Mouse (Mus musculus): Measurements from ENCODE around the gene Tmtc1. TPM values are rescaled to one million over a fixed set of nuclear protein-coding genes. Genes with fewer than 3 reads are reported as not detected.

Tmtc1 gene
- total and polyA plus RNA-seq, 2 experiments from 2014 or later: 2.4 to 45.4 TPM

DNA sequence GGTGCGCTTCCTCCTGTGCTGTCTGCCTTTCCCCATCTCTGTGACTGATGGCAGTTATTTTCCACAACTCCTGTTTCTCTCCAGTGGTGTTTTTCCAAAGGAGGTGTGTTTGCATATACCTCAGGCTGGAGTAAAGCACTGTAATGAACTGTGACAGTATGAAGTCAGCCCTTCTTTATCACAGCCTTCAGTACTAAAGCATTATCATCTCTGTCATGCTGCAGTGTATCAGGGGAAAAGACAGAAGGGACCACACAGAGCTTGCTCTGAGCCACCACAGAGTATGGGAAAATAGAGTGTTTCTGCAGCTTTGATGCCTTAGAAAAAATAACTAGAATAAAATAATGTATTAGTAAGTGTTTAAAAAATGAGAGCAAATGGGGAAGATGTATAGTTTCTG, 81.0 kb downstream of the Tmtc1 start:
- Histone ChIP-seq H3K27ac (no peak overlapping the region), H3K9me3 (ENCODE audit: low read length) (no peaks in the 10 kb centered on the region), H3K9ac (replicated peaks; ENCODE audit: low read length) (no peak overlapping the region), H3K4me3 (ENCODE audit: low read length) (no peak overlapping the region), H3K27me3 (ENCODE audit: insufficient read depth, low read length) (no peaks in the 10 kb centered on the region), H3K4me2 (ENCODE audit: low read depth, low read length) (no peak overlapping the region), H3K4me1 (ENCODE audit: insufficient read depth, low read length) (no peaks in the 10 kb centered on the region), H3K36me3 (ENCODE audit: insufficient read depth, low read length) (no peaks in the 10 kb centered on the region)
- ATAC-seq (no peak), DNase-seq (ENCODE audit: low spot score) (no peak)
- TF ChIP-seq CTCF (IDR thresholded peaks at IDR 0.05; ENCODE audit: low read depth): no peak
- 83% methylated on average over 1 of the region's 1 CpGs for WGBS

DNA sequence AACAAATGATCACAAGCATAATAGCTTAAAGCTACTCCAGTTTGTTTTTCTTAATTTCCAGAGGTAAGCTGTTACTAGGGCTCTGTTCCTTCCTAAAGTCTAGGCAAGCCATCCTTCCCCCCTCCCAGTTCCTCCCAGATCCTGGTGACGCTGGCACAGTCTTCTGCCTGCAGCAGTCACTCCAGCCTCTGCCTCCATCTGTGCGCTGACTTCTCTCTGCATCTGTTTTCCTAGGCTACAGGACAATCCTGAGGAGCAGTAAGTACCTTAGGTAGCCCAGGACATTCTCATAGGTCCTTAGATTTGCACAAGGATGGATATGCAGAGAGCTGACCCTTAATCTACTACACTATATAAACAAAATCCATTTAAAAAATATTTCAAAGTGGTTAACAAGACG, 81.7 kb downstream of the Tmtc1 start:
- Histone ChIP-seq H3K9me3 (ENCODE audit: low read length) (no peaks in the 10 kb centered on the region), H3K27me3 (ENCODE audit: insufficient read depth, low read length) (no peaks in the 10 kb centered on the region), H3K4me2 (ENCODE audit: low read depth, low read length) (no peak overlapping the region), H3K4me1 (ENCODE audit: insufficient read depth, low read length) (no peaks in the 10 kb centered on the region), H3K9ac (replicated peaks; ENCODE audit: low read length) (no peak overlapping the region), H3K27ac (no peak overlapping the region), H3K4me3 (ENCODE audit: low read length) (no peak overlapping the region), H3K36me3 (ENCODE audit: insufficient read depth, low read length) (no peaks in the 10 kb centered on the region)
- no peak for TF ChIP-seq CTCF (IDR thresholded peaks at IDR 0.05; ENCODE audit: low read depth)
- DNase-seq (ENCODE audit: low spot score) (peak; percentile 17), ATAC-seq (no peak)
- WGBS: 65% methylated on average over 3 of the region's 3 CpGs

DNA sequence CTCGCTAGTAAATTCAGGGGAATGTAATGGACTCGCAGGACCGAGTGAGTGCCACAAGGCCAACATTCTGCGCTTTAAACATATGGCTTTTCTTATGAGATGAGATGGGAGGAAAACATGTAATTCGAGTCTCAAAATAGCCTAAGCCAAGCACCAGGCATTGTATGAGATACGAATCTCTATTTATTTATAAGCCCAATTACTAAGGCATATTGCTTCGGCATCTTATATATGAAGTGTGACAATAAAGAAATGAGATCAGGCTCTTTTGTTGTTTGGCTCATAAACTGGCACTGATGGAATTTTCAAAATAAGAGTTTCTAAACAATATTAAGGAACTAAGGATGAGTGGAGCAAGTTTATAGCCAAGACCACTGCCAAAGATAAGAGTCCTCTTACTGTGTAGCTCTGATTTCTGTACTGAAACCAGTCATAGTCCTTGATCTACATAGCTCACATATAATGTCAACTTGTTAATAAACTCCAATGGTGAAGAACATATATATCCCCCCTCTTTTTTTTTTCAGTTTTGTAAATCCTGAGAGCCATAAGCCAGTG, 84.8 kb downstream of the Tmtc1 start:
- Histone ChIP-seq H3K36me3 (ENCODE audit: insufficient read depth, low read length) (peaks cover 6% of the 10 kb centered on the region; the same call in 1 of the 2 replicates), H3K4me3 (ENCODE audit: low read length) (no peak overlapping the region), H3K9me3 (ENCODE audit: low read length) (no peaks in the 10 kb centered on the region), H3K27me3 (ENCODE audit: insufficient read depth, low read length) (no peaks in the 10 kb centered on the region), H3K27ac (no peak overlapping the region), H3K4me2 (ENCODE audit: low read depth, low read length) (no peak overlapping the region), H3K9ac (replicated peaks; ENCODE audit: low read length) (no peak overlapping the region), H3K4me1 (ENCODE audit: insufficient read depth, low read length) (no peaks in the 10 kb centered on the region)
- WGBS: 83% methylated on average over 7 of the region's 7 CpGs
- DNase-seq (ENCODE audit: low spot score) (no peak), ATAC-seq (no peak)
- no peak for TF ChIP-seq CTCF (IDR thresholded peaks at IDR 0.05; ENCODE audit: low read depth)

DNA sequence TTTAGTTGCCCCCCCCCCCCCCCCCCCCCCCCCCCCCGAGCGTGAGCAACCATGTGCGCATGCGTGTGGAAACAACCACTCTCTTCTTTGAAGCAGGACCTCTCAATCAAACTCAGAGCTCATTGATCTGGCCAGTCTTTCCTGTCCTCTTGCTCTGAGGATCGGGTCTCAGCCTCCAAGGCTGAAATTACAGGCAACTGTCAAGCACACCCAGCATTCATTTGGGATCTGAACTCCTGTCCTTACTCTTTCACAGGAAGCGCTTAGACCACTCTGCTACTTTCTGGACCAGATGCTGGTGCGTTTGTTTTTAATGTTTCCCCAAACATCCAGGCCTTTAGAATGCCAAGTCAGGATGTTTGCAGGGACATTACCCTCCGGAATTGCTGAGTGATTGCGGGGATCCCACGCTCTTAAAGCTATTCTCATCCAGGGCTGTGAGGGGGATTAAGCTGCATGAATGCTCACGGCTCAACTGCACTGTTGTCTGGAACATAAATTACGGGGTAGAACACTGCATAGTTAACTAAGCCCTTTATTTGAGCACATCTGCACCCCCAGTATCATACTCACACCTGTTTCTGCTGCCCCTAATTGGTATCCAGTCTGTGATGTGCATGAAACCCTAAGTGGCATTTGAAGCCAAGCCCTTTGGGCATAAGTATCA, 85.5 kb downstream of the Tmtc1 start:
- Histone ChIP-seq H3K9ac (replicated peaks; ENCODE audit: low read length) (no peak overlapping the region), H3K36me3 (ENCODE audit: insufficient read depth, low read length) (peaks cover 6% of the 10 kb centered on the region; the same call in 1 of the 2 replicates), H3K27ac (no peak overlapping the region), H3K4me1 (ENCODE audit: insufficient read depth, low read length) (no peaks in the 10 kb centered on the region), H3K27me3 (ENCODE audit: insufficient read depth, low read length) (no peaks in the 10 kb centered on the region), H3K9me3 (ENCODE audit: low read length) (no peaks in the 10 kb centered on the region), H3K4me3 (ENCODE audit: low read length) (no peak overlapping the region), H3K4me2 (ENCODE audit: low read depth, low read length) (no peak overlapping the region)
- ATAC-seq (no peak), DNase-seq (ENCODE audit: low spot score) (no peak)
- TF ChIP-seq CTCF (IDR thresholded peaks at IDR 0.05; ENCODE audit: low read depth): no peak
- WGBS: 59% methylated on average over 8 of the region's 12 CpGs

DNA sequence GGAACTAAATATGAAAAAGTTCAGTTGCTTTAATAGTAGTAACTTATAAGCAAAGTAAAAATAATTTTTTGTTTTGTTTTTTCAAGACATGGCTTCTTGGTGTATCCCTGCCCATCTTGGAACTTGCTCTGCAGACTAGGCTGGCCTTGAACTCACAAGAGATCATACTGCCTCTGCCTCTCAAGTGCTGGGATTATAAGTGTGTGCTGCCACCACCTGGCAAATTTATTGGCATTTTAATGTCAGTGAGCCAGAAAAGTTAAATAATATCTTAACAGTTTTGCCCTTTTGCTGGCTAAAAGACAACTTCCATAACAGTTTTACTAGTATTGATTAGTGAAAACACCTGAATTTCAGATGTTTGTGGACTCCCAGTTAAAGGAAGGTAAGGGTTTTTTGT, 88.0 kb downstream of the Tmtc1 start:
- Histone ChIP-seq H3K27me3 (ENCODE audit: insufficient read depth, low read length) (no peaks in the 10 kb centered on the region), H3K4me3 (ENCODE audit: low read length) (no peak overlapping the region), H3K4me2 (ENCODE audit: low read depth, low read length) (no peak overlapping the region), H3K9ac (replicated peaks; ENCODE audit: low read length) (no peak overlapping the region), H3K36me3 (ENCODE audit: insufficient read depth, low read length) (peaks cover 6% of the 10 kb centered on the region; the same call in 1 of the 2 replicates), H3K4me1 (ENCODE audit: insufficient read depth, low read length) (no peaks in the 10 kb centered on the region), H3K27ac (no peak overlapping the region), H3K9me3 (ENCODE audit: low read length) (no peaks in the 10 kb centered on the region)
- no peak for TF ChIP-seq CTCF (IDR thresholded peaks at IDR 0.05; ENCODE audit: low read depth)
- ATAC-seq (no peak), DNase-seq (ENCODE audit: low spot score) (no peak)

DNA sequence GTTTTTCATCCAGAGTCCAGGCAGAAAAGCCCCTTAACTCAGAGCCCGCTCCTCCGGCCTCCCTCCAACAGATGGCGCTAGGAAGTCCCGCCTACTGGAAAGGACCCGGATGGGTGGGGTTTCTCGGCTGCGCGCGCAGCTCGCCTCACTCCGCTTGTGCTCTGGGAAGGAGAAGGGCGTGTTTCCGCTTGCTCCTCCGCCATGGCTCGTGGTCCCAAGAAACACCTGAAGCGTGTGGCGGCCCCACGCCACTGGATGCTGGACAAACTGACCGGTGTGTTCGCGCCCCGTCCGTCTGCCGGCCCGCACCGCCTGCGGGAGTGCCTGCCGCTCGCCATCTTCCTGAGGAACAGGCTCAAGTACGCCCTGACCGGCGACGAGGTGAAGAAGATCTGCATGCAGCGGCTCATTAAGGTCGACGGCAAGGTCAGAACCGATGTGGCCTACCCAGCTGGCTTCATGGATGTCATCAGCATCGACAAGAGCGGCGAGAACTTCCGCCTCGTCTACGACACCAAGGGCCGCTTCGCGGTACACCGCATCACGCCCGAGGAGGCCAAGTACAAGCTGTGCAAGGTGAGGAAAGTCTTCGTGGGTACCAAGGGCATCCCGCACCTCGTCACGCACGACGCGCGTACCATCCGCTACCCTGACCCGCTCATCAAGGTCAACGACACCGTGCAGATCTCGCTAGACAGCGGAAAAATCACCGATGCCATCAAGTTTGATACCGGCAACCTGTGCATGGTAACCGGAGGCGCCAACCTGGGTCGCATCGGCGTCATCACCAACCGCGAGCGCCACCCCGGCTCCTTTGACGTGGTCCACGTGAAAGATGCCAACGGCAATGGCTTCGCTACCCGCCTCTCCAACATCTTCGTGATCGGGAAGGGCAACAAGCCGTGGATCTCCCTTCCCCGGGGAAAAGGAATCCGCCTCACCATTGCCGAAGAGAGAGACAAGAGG, 89.4 kb downstream of the Tmtc1 start:
- Histone ChIP-seq H3K4me3 (ENCODE audit: low read length) (peak overlapping the region; percentile 39), H3K4me1 (ENCODE audit: insufficient read depth, low read length) (no peaks in the 10 kb centered on the region), H3K36me3 (ENCODE audit: insufficient read depth, low read length) (peaks cover 6% of the 10 kb centered on the region; the same call in 1 of the 2 replicates), H3K9ac (replicated peaks; ENCODE audit: low read length) (peak overlapping the region; percentile 56), H3K27ac (peak overlapping the region; percentile 68), H3K4me2 (ENCODE audit: low read depth, low read length) (peak overlapping the region; percentile 57), H3K27me3 (ENCODE audit: insufficient read depth, low read length) (no peaks in the 10 kb centered on the region), H3K9me3 (ENCODE audit: low read length) (no peaks in the 10 kb centered on the region)
- 35% methylated on average over 85 of the region's 85 CpGs for WGBS
- TF ChIP-seq CTCF (IDR thresholded peaks at IDR 0.05; ENCODE audit: low read depth): peak; percentile 67
- DNase-seq (ENCODE audit: low spot score): peak; percentile 91
- ATAC-seq: peak; percentile 92
